Mouse (Mus musculus) embryonic facial prominence, embryonic 10.5 days (tissue): ENCODE data around the gene Zfand2a. TPM values are rescaled to one million over a fixed set of nuclear protein-coding genes. Genes with fewer than 3 reads are reported as not detected.

Experiments used
- DNase-seq: peaks from one replicate; pipeline ENCODE4 v3.0.0-alpha.2; 2017; ENCODE audit warnings: low spot score
- H3K27ac ChIP-seq: fragments of 300-500 bp; sonication (generic); replicated peaks from 2 replicates; pipeline ENCODE4 v1.5.1; 2016; ENCODE audit warnings: mild to moderate bottlenecking
- H3K27me3 ChIP-seq: fragments of 300-500 bp; sonication (generic); replicated peaks from 2 replicates; pipeline ENCODE4 v1.6.1; 2016; ENCODE audit warnings: low read depth, mild to moderate bottlenecking; ENCODE audit not compliant: poor library complexity, severe bottlenecking
- H3K36me3 ChIP-seq: fragments of 300-500 bp; sonication (generic); replicated peaks from 2 replicates; pipeline ENCODE4 v1.6.1; 2016; ENCODE audit warnings: mild to moderate bottlenecking, moderate library complexity
- H3K4me1 ChIP-seq: fragments of 300-500 bp; sonication (generic); 2 replicates; pipeline ENCODE4 v1.6.1; 2016
- H3K4me3 ChIP-seq: fragments of 300-500 bp; sonication (generic); 2 replicates; pipeline ENCODE4 v1.5.1; 2016; ENCODE audit warnings: mild to moderate bottlenecking, moderate library complexity
- H3K9me3 ChIP-seq: fragments of 300-500 bp; sonication (generic); 2 replicates; pipeline ENCODE4 v1.6.1; 2016; ENCODE audit warnings: mild to moderate bottlenecking
- WGBS: fragments of 180-500 bp; shearing (Covaris S2); methylation state at CpG from one replicate; pipeline ENCODE4 v1.1.7; 2016; 5-methylcytosine and 5-hydroxymethylcytosine counted together
- polyA plus RNA-seq: library from polyadenylated mRNA; unstranded; fragments of >200 nt; fragmentation: Nextera tagmentation; extraction: Ambion mirVana; gene quantifications from 2 replicates; pipeline ENCODE4 v1.2.1, GENCODE M21; 2016

Gene Zfand2a
- polyA plus RNA-seq, 1 experiment from 2014 or later: 10.2 TPM

- Histone ChIP-seq H3K9me3 (no peaks in the 10 kb centered on the region), H3K36me3 (peaks cover 12% of the 10 kb centered on the region; the same call in 1 of the 2 replicates), H3K4me3 (no peak within 1 kb of the TSS), H3K27ac (0 out of 2 replicates have a peak within 1 kb of the TSS, but pooled peaks have one; percentile 44), H3K4me1 (peaks cover 18% of the 10 kb centered on the region), H3K27me3 (no peaks in the 10 kb centered on the region)
- 63% methylated on average over 21 of the region's 21 CpGs for WGBS
- DNase-seq: no peak
Observed at GRCm38 (mm10) chr5:139423026-139423865, 61.1 kb downstream of the Zfand2a start, which contains the start of gene Gper1. TSS of gene Gper1 (plus strand) at chr5:139423151.

Other genes with a start within 250 kb of the Zfand2a start
- 188 and 189 TPM in 2 replicates for gene Get4, start 232.2 kb downstream of the Zfand2a start, polyA plus RNA-seq
- 0.51 and 0.54 TPM in 2 replicates for gene Adap1, start 158.9 kb downstream of the Zfand2a start, polyA plus RNA-seq
- 116 and 122 TPM in 2 replicates for gene Cox19, start 133.1 kb downstream of the Zfand2a start, polyA plus RNA-seq
- not detected in 2 replicates for gene Cyp2w1, start 131.9 kb downstream of the Zfand2a start, polyA plus RNA-seq
- gene Gpr146, start 106.9 kb downstream of the Zfand2a start, polyA plus RNA-seq: 1.7 and 2.5 TPM in 2 replicates
- 0.16 and 0.26 TPM in 2 replicates for gene C130050O18Rik, start 79.3 kb downstream of the Zfand2a start, polyA plus RNA-seq
- gene Gper1, start 61.4 kb downstream of the Zfand2a start, polyA plus RNA-seq: 0.33 and 0.46 TPM in 2 replicates
- 58.2 and 58.5 TPM in 2 replicates for gene 3110082I17Rik, start 24.0 kb downstream of the Zfand2a start, polyA plus RNA-seq
- gene Uncx, start 58.9 kb upstream of the Zfand2a start, polyA plus RNA-seq: 3.3 and 4.7 TPM in 2 replicates